Mouse (Mus musculus) thymus, postnatal 25 days (tissue): Measurements from ENCODE around the gene Tvp23b.

Source experiments
- DNase-seq: peaks from one replicate; pipeline ENCODE4 v3.0.0; 2022

The Tvp23b gene

DNA sequence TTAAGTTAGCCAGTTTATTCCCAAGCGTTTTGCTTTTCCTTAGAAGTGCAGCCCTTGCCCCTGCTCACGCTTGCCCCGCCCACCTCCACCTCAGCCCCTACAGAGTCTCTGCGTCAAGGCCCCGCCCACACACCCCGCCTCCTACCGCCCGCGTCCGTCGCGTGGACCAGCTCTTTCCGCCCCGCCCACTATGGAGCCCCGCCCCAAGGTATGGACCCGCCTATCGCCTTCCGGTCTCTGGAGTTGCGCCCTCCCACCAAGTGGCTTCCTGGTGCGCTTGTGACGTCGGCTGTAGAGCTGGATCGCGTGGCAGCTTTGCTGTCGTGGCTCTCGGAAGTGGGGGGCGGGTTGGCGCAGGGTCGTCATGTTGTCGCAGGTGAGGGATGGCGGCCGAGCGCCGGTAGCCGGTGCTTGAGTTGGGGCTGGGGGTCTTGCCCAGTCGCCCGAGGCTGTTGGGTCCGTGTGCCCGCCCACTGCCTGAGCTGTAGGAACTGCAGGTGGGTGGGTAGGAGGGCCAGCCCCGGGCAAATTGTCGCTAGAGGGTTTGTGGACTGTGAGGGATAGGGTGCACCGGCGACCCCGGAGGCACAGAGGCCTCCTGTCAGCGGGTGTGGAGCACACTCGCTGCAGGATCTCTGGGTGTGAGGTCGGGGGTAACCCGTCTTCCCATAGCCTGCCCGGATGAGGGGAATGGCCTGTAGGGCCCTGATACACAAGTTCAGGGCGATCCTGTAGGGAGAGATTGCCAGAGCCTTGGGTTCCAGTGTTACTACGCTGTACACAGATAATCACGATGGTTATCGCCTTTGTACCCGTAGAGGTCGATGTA is at the start of gene Tvp23b:
Gene Tvp23b, plus strand, starts transcription at position 236 of the 829 bp plus-strand sequence.
- peak; percentile 99 for DNase-seq

DNA sequence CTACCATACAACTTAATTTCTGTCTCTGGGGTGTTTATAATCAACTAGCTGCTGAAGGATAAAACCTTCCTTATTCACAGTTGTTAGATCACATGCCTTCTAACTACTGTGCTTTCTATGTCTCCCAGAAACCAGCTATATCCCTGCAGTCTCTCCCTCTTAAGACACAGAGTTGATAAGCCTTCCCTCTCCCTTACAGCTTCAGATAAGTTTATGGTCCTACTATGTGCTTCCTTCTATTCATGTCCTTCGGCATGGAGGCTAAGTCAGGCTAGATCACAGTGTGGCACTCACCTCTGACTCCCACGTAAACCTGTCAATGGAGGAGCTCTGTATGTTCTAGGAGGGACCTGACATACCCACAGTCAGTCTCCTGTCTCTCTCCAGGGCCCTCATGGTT is 48.9 kb upstream of the Tvp23b start:
- no peak for DNase-seq

DNA sequence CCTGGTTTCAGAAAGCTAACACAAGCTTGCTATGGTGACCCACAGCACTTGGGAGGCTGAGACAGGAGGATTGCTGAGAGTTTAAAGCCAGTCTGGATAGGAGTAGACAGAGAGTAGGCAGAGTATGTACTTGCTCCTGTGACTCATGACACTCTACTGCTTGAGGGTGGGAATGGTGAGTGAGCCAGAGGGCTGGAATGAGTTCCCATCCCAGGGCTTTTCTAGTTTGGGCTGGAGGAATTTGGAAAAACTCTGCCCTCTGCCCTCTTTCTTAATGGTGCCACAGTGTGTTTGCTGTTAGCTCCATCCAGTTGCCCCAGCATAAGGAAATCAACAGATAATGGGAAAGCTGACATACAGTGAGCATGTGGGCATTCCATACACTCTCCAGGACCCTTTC is 47.3 kb upstream of the Tvp23b start:
- DNase-seq, result no peak

DNA sequence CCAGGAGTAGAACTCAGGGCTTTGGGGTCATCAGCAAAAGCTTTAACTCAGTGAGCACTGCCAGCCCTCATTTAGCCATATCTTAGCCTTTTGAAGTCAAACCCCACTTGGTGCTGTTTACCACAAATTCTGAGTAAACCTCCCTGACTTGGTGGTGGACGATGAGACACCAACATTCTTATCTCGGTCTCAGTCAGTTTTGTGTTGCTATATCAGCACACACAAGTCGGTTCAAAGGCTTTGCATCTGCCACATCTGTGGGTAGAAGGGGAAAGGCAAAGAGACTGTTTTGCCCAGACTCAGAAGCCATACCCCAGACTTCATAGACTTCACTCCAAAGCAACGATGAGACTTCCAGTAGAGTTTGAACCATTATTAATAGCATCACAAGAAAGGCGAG is 34.7 kb upstream of the Tvp23b start:
- DNase-seq, result peak; percentile 16

DNA sequence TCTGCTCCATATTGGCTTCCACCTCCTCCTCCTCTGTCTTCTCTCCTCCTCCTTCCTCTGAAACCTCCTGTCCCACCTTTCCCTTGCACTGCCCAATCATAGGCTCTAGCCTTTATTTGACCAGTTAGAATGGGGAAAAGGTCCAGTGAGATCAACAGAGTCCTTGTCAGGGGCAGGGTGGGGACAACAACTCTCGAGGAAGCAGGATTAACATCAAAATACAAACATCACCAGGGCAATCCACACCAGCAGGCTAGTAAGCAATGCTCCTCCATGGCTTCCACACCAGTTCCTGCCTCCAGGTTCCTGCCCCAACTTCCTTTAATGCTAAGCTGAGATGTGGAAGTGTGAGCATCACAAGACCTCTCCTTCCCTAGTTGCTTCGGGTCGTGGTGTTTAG is 33.5 kb upstream of the Tvp23b start:
- DNase-seq, result no peak

DNA sequence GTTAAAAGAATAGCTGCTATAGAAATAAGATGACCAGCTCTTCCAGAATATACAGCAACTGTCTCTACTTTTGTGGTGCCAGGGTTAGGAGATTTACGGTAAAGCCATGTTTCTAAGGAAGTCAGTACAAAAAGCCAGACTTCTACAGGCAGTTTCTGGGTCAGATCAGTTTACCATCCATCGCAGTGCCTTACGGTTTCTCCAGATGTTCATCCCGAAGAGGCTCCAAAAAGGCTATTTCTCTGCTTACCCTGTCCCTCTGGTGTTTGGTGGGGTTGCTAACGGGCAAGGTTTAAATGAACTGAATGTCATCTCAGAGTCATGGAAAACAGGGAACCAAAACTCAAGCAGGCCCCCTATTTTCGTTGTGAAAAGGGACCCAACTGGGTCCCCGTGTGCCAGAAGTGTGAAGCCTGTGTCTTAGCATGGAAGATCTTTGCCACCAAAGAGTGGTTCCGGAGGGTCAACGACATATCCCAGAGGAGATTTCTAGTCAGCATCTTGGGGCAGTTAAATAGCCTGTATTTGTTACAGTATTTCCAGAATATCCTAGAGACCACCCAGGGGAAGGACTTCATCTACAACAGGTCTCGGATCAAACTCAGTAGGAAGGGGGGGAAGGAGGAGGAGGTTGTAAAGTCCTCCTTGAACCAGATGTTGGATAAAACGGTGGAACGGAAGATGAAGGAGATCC is 32.1 kb upstream of the Tvp23b start, which contains the start of gene Fbxw10:
Gene Fbxw10, plus strand, starts transcription at position 109 of the 694 bp plus-strand sequence.
- DNase-seq, result peak; percentile 44

DNA sequence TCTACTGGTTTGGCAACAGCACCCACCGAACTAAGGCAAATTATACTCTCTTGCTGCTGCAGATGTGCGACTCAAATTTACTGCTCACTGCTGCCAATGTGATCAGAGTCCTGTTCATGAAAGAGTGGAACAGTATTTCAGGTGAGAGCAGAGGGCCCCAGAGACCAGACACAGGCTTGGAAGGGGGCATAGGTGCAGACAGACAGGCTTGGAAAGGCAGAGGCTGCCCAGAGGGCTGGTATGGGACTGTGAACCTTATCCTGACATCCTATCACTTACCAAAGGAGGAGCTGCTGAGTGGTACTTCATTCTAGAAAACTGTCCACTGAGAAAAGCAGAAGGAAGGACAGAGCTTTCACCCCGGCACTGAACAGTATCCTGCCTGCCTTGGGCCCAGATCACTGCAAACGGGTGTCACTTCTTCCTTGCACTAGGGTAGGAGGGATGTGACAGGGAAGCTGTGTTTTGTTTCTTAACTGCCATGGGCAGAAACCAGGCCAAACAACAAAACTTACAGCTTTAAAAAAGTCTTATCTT is 31.5 kb upstream of the Tvp23b start:
- DNase-seq, result peak; percentile 30

DNA sequence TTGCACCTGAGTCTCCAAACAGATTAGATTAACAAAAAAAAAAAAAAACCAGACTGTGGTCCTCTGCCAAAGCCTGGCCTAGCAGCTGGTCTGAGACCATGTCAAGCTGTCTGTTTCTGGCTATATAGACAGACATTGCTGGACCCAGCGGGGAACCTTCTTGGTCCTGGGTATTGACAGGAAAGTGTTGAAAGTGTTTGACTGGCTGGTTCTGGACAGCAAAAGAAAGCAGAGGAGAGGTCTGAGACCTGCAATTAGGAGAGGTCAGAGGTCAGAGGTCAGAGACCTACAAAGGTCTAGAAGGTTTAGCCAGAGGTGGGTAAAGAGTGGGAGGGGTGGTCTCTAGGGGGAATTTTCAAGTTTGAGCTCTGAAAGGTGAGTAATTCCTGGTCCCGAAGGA is 31.0 kb upstream of the Tvp23b start:
- no peak for DNase-seq

DNA sequence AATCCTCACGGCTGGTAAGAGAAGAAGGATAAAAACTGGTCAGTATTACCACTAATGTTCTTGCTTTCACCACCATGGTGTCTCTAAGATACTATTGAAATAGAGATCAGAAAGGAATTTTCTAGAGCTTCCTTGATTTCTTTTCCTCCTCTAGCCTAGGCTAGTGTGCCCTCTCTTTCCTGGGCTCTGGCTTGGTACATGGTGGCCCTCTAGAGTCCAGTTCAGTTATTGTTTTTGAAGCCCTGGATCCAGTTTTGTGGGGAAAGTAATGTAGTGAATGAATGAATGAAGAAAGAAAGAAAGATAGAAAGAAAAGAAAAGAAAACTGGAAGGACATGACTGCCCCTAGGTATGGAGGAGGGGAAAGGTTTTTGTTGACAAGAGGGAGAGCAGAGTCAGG is 28.1 kb upstream of the Tvp23b start:
- no peak for DNase-seq

DNA sequence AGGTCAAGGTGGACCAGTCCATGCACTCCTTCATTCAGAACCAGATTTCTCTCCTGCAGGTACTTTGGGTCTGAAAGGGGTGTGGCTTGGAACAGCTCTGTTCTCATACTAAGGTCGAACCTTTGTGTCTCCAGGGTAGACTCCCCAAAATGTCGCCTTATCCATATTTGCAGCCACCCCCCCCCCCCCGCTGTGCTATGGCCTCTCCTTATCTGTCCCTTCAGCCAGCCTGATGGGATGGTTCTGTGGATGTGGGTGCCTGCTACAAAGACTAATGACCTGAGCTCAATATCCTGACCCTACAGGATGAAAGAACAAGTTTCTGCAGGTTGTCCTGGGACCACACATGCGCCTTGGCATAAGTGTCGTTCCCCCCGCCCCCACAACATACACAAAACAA is 25.9 kb upstream of the Tvp23b start:
- DNase-seq, result no peak

DNA sequence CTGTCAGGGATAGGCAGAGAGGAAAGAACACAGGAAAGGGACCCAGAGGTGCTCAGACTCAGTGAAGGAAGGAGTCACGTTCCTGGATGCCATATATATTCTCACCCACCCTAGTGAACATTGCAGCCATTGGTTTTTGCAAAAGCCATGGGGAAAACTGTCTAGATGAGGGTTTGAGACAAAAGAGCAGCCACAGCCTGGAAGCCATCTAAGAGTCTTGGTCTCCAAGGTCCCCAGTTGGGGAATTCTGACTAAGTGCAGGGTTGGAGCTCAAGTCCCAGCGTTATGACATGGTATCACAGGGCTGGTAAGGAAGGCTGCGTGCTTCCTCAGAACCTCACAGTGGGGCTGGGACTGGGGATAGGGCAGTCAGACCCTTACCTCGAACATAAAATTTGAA is 13.7 kb upstream of the Tvp23b start:
- no peak for DNase-seq

DNA sequence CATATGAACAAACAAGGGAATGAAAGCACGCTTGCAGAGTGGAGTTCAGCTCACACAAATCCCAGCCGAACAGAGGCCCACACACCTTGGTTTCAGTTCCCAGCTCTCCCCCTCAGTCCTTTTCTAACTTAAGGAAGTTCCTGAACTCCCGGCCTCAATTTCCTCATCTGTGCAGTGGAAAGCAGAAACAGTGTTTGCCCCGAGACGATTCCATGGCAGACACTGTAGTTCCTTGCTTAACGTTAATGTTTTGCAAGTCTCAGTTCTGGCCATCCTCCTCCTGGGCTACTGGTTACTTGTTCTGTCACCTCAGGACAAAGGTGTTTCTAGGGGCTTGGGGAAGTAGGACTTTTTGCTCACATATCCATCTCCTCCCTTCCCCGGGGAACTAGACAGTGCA is 12.6 kb upstream of the Tvp23b start:
- DNase-seq, result no peak

DNA sequence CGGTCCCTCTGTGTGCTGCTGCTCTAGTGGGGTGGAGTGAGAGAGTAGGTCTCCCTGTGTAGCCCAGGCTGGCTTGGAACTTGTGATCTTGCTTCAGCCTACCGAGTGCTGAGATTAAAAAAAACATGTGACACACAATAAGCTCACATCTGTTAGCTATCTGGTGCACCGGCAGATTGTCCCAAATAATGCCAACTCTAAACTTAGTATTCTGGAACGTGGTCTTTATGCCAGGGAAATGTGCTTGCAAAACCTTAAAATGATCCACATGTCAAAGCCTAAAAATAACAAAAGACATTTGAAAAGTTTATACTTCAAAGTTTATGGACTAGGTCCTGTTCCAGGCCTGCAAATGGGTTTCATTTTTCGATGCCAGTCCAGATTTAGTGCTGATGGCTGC is 10.1 kb upstream of the Tvp23b start:
- no peak for DNase-seq

DNA sequence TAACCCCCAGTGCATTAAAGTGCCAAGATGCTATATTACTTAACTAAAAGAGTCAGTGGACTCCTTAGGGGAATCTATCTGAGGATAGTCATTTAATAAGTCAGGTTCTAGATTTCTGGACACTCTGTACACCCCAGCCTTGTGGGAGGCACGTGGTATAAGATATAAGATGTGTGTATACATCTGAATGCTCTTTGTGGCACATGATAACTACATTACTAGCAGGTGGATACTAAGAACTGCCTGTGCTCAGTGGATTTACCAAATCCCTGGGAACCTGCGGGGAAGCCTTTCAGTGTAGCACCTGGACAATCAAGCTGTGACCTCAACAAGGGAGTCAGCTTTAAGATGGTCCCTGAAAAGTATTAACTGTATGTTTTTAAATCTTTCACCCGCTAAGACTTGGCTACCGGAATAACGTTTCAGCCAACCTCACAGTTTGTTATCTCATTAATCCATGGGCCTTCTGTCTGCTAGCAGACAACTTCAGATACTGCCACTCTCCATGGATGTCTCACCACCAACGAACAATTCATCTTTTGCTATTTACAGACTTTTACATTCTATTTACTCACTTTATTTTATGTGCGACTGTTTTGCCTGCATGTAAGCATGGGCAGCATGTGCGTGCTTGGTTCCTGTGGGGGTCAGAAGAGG is 9.4 kb upstream of the Tvp23b start:
- no peak for DNase-seq

DNA sequence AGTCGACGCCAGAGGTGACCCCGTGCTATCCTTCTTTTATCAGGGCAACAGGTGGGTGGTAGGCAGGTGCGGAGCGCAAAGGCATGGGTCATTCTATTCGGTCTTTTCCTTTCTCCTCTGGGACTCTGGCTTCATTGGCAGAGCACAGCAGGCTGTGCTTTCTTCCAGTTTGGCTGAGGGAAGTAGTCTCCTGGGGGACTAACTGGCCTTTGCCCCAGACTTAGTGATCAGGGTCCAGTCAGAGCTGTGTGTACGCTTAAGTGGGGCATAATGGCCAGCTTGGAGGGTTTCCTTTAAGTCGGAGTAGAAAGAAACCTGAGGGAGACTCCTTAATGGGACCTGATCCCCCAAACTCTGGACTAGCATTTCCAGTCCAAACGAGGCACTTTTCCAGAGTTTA is 5.8 kb upstream of the Tvp23b start:
- no peak for DNase-seq

DNA sequence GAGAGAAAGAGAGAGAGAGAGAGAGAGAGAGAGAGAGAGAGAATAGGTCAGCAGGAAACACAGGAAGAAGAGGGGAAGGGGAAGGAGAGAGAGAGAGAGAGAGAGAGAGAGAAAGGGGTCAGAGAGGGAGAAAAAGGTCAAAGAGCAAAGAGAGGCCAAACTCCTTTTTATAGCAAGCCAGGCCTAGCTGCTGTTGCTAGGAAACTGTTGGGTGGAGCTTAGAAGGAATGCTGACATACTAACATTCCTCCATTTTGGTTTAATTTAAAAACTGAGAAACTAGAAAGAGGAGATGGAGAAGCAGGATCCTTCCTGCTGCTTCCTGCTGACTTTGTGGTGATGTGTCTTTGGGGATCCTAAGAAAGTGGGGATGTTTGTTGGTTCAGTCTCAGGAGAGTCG is 3.6 kb upstream of the Tvp23b start:
- no peak for DNase-seq

DNA sequence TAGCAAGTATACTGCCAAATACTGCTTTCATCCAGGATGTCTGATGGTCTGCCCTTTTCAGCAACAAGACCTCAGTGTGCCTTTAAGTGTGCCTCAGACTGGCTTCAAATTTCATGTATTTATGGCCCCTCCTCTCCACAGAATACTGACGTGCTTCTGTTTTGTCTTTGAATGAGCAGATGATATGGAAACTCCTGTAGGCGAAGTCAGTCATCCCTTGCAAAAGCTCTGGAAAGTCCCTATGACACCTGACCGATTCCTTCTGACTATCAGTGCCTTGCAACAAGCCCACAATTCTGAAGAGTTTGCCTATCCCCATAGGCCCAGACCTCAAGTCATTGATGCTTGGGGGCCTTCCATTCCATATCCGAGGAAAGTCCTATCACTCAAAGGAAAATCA is 2.8 kb upstream of the Tvp23b start:
- DNase-seq, result no peak

DNA sequence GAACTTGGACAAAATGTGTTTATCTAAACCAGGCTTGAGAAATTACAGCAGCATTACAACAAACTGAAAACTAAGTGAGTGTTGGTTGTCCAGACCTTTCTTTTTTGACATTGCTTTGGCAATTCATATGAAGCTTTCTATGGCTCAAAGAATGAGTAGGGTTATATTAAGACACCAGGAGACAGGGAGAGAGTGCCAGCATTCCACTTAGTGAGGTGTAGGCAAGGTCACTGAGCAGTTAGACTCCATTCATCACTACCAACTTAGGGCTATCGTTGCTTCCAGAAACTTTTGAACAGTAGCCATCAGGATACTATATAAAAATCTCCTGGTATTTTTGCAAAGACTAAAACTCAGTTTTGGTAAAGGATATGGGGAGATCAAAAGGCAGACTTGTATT is 1.9 kb upstream of the Tvp23b start:
- DNase-seq, result no peak

DNA sequence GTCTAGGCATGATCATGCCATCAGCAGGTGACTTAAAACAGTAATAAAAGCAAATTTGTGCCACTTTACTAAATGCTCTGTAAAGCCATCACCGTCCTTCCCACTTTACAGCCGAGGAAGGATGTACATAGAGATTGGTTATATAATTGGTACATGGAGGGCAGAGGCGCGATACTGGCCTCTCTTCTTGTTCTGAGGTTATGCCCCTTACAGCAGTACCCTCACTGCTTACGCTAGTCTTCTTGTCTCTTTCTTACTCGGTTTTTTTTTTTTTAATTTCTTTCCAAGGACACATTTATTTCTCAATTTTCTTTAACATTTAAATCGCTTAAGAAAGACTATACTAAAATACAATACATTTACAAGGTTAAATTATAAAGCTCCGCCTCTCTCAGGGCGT is 527 bp upstream of the Tvp23b start:
- no peak for DNase-seq

DNA sequence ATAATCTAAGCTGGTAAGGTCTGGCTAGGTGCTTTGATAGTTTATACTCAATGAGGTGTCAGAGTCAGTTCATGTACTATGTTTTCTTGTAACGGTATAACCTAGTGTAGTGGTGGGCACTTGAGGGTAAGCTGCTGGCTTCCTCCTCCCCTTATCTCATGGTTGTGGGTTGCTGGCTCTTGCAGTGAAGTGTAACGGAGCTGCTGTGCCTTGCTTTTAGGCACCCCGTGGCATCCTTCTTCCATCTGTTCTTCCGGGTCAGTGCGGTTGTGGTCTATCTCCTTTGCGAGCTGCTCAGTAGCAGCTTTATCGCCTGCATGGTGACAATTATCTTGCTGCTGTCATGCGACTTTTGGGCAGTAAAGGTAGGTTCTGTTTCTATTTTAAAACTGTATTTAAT is 4.2 kb downstream of the Tvp23b start:
- no peak for DNase-seq

DNA sequence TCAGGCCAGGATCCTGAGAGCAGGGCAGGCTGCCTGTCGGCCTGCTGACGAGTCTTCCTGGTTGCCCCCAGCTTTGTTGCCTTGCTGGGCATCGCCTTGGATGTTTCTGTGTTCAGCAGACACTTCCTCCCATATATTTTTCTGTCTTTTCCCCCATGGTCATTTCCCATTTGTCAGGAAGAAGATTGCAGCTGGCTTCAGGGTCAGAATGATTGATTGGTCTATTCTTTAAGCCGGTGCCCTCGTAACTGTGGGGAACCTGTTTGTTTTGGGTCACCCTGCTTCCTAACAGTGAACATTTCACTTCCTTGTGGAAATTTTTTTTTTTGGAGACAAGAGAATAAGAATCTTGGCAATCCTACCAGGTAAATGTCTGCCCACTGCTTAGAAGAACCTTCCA is 6.1 kb downstream of the Tvp23b start:
- DNase-seq, result no peak

DNA sequence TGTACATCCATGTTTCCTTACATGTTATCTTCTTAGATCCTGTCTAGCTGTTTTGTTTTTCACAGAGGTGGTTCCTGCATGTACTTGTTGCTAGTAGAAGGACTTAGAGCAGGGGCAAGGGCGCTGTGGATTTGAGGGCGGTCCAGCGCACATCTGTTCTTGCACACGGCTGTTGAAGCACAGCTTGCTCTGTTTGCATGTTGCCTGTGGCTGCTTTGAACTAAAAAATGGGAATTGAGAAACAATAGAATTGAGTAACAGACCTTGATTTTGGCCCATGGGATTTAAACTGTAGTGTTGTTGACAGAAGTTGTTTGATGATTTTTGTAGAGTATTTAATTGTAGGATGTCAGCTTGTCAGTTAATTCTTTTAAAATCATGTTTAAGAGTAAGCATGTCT is 11.5 kb downstream of the Tvp23b start:
- DNase-seq, result no peak

DNA sequence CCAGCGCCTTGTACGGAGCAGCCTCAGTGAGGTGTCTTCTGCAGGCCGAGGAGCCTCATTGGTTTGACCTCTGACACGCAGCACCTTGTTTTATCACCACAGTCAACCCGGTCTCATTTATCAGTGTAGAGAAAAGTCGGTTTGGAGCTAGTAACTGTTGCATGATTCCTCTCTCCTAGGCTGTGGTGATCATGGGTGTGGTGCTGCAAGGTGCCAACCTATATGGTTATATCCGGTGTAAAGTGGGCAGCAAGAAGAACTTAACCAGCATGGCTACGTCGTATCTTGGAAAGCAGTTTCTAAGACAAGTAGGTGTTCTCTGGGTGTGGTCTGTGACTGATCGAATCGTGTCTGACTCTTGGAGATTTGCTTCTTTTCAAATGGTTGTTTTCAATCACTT is 12.5 kb downstream of the Tvp23b start:
- no peak for DNase-seq
